Mouse (Mus musculus) midbrain, embryonic 14.5 days (tissue): ENCODE data around the gene Sept4. TPM values are rescaled to one million over a fixed set of nuclear protein-coding genes. Genes with fewer than 3 reads are reported as not detected.

ENCODE experiments used
- ATAC-seq: fragments of 200-750 bp; cut with Nextera tagmentation; 2 replicates; pipeline ENCODE4 v1.8.0; 2017; ENCODE audit warnings: moderate number of reproducible peaks, moderate library complexity; ENCODE audit not compliant: low FRiP score, low TSS enrichment
- DNase-seq: peaks from one replicate; pipeline ENCODE4 v3.0.0-alpha.2; 2015
- H3K27ac ChIP-seq: fragments of 300-500 bp; sonication (generic); replicated peaks from 2 replicates; pipeline ENCODE4 v1.5.1; 2014; ENCODE audit warnings: mild to moderate bottlenecking, low read depth, low read length, moderate library complexity
- H3K27me3 ChIP-seq: fragments of 300-500 bp; sonication (generic); 2 replicates; pipeline ENCODE4 v1.6.1; 2014; ENCODE audit warnings: low read length, control low read depth, mixed read lengths; ENCODE audit not compliant: control insufficient read depth, insufficient read depth
- H3K36me3 ChIP-seq: fragments of 300-500 bp; sonication (generic); 2 replicates; pipeline ENCODE4 v1.6.1; 2014; ENCODE audit warnings: low read length, control low read depth; ENCODE audit not compliant: control insufficient read depth, insufficient read depth
- H3K4me1 ChIP-seq: fragments of 300-500 bp; sonication (generic); 2 replicates; pipeline ENCODE4 v1.6.1; 2014; ENCODE audit warnings: mild to moderate bottlenecking, antibody characterized with exemption, low read length, control low read depth; ENCODE audit not compliant: control insufficient read depth, insufficient read depth
- H3K4me2 ChIP-seq: fragments of 300-500 bp; sonication (generic); 2 replicates; pipeline ENCODE4 v1.6.1; 2014; ENCODE audit warnings: mild to moderate bottlenecking, low read length, moderate library complexity
- H3K4me3 ChIP-seq: fragments of 300-500 bp; sonication (generic); replicated peaks from 2 replicates; pipeline ENCODE4 v1.5.1; 2014; ENCODE audit warnings: low read depth, low read length
- H3K9ac ChIP-seq: fragments of 300-500 bp; sonication (generic); replicated peaks from 2 replicates; pipeline ENCODE4 v1.6.1; 2014; ENCODE audit warnings: mild to moderate bottlenecking, low read length, moderate library complexity
- H3K9me3 ChIP-seq: fragments of 300-500 bp; sonication (generic); 2 replicates; pipeline ENCODE4 v1.6.1; 2016; ENCODE audit warnings: low read length, control low read depth, mixed read lengths; ENCODE audit not compliant: control insufficient read depth
- WGBS: fragments of 180-500 bp; shearing (Covaris S2); extraction: QIAGEN DNeasy Blood & Tissue Kit; methylation state at CpG from one replicate; pipeline ENCODE4 v1.1.7; 2014; 5-methylcytosine and 5-hydroxymethylcytosine counted together
- polyA plus RNA-seq: library from polyadenylated mRNA; unstranded; fragments of >200 nt; fragmentation: Nextera tagmentation; extraction: Ambion mirVana; gene quantifications from 2 replicates; pipeline ENCODE4 v1.2.1, GENCODE M21; 2014

The Sept4 gene
- polyA plus RNA-seq, 1 experiment from 2014 or later, result 20.0 TPM

- Histone ChIP-seq H3K27ac (peak overlapping the region; percentile 91), H3K4me3 (peak overlapping the region; percentile 65), H3K9ac (peak overlapping the region; percentile 58), H3K27me3 (no peaks in the 10 kb centered on the region), H3K4me1 (peaks cover 38% of the 10 kb centered on the region), H3K4me2 (peak overlapping the region; percentile 74), H3K9me3 (no peaks in the 10 kb centered on the region), H3K36me3 (peaks cover 12% of the 10 kb centered on the region)
- DNase-seq (no peak), ATAC-seq (peak; percentile 51; the same call in 1 of the 2 replicates)
- whole genome bisulfite sequencing, result under 1% methylated on average over 15 of the region's 15 CpGs
These were observed 23.6 kb downstream of the Sept4 start for GRCm38 (mm10) chr11:87592354-87592695.

- WGBS, result 32% methylated on average over 13 of the region's 13 CpGs
- peak overlapping the region; percentile 74 for H3K4me2 ChIP-seq
- ATAC-seq (no peak), DNase-seq (no peak)
- H3K4me1 ChIP-seq, result peaks cover 40% of the 10 kb centered on the region
- H3K27ac ChIP-seq, result peak overlapping the region; percentile 91
- H3K9ac ChIP-seq, result peak overlapping the region; percentile 58
- peak overlapping the region; percentile 65 for H3K4me3 ChIP-seq
- H3K36me3 ChIP-seq, result peaks cover 18% of the 10 kb centered on the region
- H3K27me3 ChIP-seq, result no peaks in the 10 kb centered on the region
- no peaks in the 10 kb centered on the region for H3K9me3 ChIP-seq
These were observed 24.3 kb downstream of the Sept4 start for GRCm38 (mm10) chr11:87592713-87593598.

GRCm38 (mm10) chr11:87595327-87595841 lies 26.7 kb downstream of the Sept4 start:
- Histone ChIP-seq H3K36me3 (peaks cover 43% of the 10 kb centered on the region), H3K27ac (peak overlapping the region; percentile 84), H3K4me3 (peak overlapping the region; percentile 89), H3K27me3 (no peaks in the 10 kb centered on the region), H3K4me2 (peak overlapping the region; percentile 82), H3K9me3 (no peaks in the 10 kb centered on the region), H3K9ac (peak overlapping the region; percentile 93), H3K4me1 (peaks cover 30% of the 10 kb centered on the region)
- WGBS, result 2% methylated on average over 36 of the region's 37 CpGs
- DNase-seq (peak; percentile 93), ATAC-seq (peak; percentile 44)

- Histone ChIP-seq H3K9ac (peak overlapping the region; percentile 93), H3K9me3 (no peaks in the 10 kb centered on the region), H3K27me3 (no peaks in the 10 kb centered on the region), H3K4me2 (peak overlapping the region; percentile 82), H3K4me1 (peaks cover 25% of the 10 kb centered on the region), H3K4me3 (peak overlapping the region; percentile 89), H3K36me3 (peaks cover 49% of the 10 kb centered on the region), H3K27ac (peak overlapping the region; percentile 84)
- ATAC-seq, result no peak
- peak; percentile 47 for DNase-seq
- 4% methylated on average over 7 of the region's 7 CpGs for WGBS
These were observed 27.3 kb downstream of the Sept4 start for GRCm38 (mm10) chr11:87595976-87596375.

GRCm38 (mm10) chr11:87596492-87596891 lies 27.8 kb downstream of the Sept4 start:
- WGBS, result 14% methylated on average over 2 of the region's 2 CpGs
- ATAC-seq (no peak), DNase-seq (peak; percentile 72)

GRCm38 (mm10) chr11:87597061-87597460 lies 28.4 kb downstream of the Sept4 start:
- no peaks in the 10 kb centered on the region for H3K27me3 ChIP-seq
- no peak for ATAC-seq
- peak overlapping the region; percentile 84 for H3K27ac ChIP-seq
- H3K9ac ChIP-seq, result peak overlapping the region; percentile 93
- H3K4me2 ChIP-seq, result peak overlapping the region; percentile 82
- peaks cover 25% of the 10 kb centered on the region for H3K4me1 ChIP-seq
- peak overlapping the region; percentile 89 for H3K4me3 ChIP-seq
- peaks cover 60% of the 10 kb centered on the region for H3K36me3 ChIP-seq
- no peaks in the 10 kb centered on the region for H3K9me3 ChIP-seq
- no peak for DNase-seq

More at GRCm38 (mm10) chr11:87596492-87596891, 27.8 kb downstream of the Sept4 start:
- Histone ChIP-seq H3K9ac (peak overlapping the region; percentile 93), H3K27me3 (no peaks in the 10 kb centered on the region), H3K27ac (peak overlapping the region; percentile 84), H3K4me2 (peak overlapping the region; percentile 82), H3K36me3 (peaks cover 54% of the 10 kb centered on the region), H3K9me3 (no peaks in the 10 kb centered on the region), H3K4me1 (peaks cover 25% of the 10 kb centered on the region), H3K4me3 (peak overlapping the region; percentile 89)

GRCm38 (mm10) chr11:87599395-87600089 lies 30.8 kb downstream of the Sept4 start:
- ATAC-seq (no peak), DNase-seq (no peak)
- H3K4me3 ChIP-seq, result no peak overlapping the region
- no peak overlapping the region for H3K4me2 ChIP-seq
- no peaks in the 10 kb centered on the region for H3K27me3 ChIP-seq
- peaks cover 77% of the 10 kb centered on the region for H3K36me3 ChIP-seq
- H3K4me1 ChIP-seq, result peaks cover 15% of the 10 kb centered on the region
- no peaks in the 10 kb centered on the region for H3K9me3 ChIP-seq
- WGBS, result 83% methylated on average over 13 of the region's 13 CpGs
- no peak overlapping the region for H3K27ac ChIP-seq
- H3K9ac ChIP-seq, result no peak overlapping the region

- Histone ChIP-seq H3K4me3 (no peak overlapping the region), H3K36me3 (peaks cover 85% of the 10 kb centered on the region), H3K9me3 (no peaks in the 10 kb centered on the region), H3K4me2 (no peak overlapping the region), H3K4me1 (peaks cover 10% of the 10 kb centered on the region), H3K9ac (no peak overlapping the region), H3K27ac (no peak overlapping the region), H3K27me3 (no peaks in the 10 kb centered on the region)
- 96% methylated on average over 10 of the region's 10 CpGs for whole genome bisulfite sequencing
- DNase-seq, result no peak
- ATAC-seq, result no peak
These were observed 31.7 kb downstream of the Sept4 start for GRCm38 (mm10) chr11:87600322-87600853.
